Comparison of ENCODE assay signal across 28 mouse cellular contexts in genomic region chr5:137411235-137411634, GRCm38 (mm10).
"Had no signal": no experiment of that assay in that cellular context is flagged by ENCODE, and none has a peak within 500 bp of the region (broad histone marks: within the 10 kb centered on the region; RNA-seq: fewer than 3 reads in every experiment).

No protein-coding gene starts in this region.

- H3K36me3 ChIP-seq: embryonic facial prominence, embryonic 10.5 days; embryonic facial prominence, embryonic 12.5 days; embryonic facial prominence, embryonic 13.5 days; embryonic facial prominence, embryonic 15.5 days; forebrain, embryonic 10.5 days; forebrain, embryonic 12.5 days; forebrain, embryonic 15.5 days had no signal

- ATAC-seq: forebrain, embryonic 13.5 days; forebrain, embryonic 14.5 days; forebrain, embryonic 15.5 days; forebrain, embryonic 16.5 days; forebrain, postnatal 0 days had no signal

- H3K4me3 ChIP-seq: embryonic facial prominence, embryonic 10.5 days; embryonic facial prominence, embryonic 12.5 days; embryonic facial prominence, embryonic 13.5 days; embryonic facial prominence, embryonic 15.5 days; erythroblast, embryonic 14.5 days; forebrain, embryonic 10.5 days; forebrain, embryonic 12.5 days; forebrain, embryonic 13.5 days; forebrain, embryonic 15.5 days; gastrocnemius, adult 2 months had no signal

- DNase-seq: cerebellum, adult 18-20 months; cerebellum, adult 2 months; cerebellum, adult 8-10 months; cerebellum, adult 9-10 months; cerebellum, adult 9-11 months; cerebellum, postnatal 10 days; cerebellum, postnatal 14 days; cerebellum, postnatal 25 days; cerebellum, postnatal 36 days; embryo, embryonic 11 days; forebrain, postnatal 0 days; gastrocnemius, adult 2 months; gastrocnemius, postnatal 10 days; gastrocnemius, postnatal 14 days; gastrocnemius, postnatal 25 days; gastrocnemius, postnatal 36 days; heart, adult 11 months had no signal

- H3K4me1 ChIP-seq: embryonic facial prominence, embryonic 15.5 days had no signal

- H3K4me2 ChIP-seq: embryonic facial prominence, embryonic 12.5 days; embryonic facial prominence, embryonic 13.5 days; embryonic facial prominence, embryonic 15.5 days; forebrain, embryonic 12.5 days; forebrain, embryonic 13.5 days; forebrain, embryonic 15.5 days had no signal

- H3K27ac ChIP-seq: embryonic facial prominence, embryonic 10.5 days; embryonic facial prominence, embryonic 12.5 days; embryonic facial prominence, embryonic 13.5 days; embryonic facial prominence, embryonic 15.5 days; forebrain, embryonic 10.5 days; forebrain, embryonic 12.5 days; forebrain, embryonic 13.5 days; forebrain, embryonic 15.5 days; gastrocnemius, adult 2 months had no signal

- H3K27me3 ChIP-seq: embryonic facial prominence, embryonic 12.5 days; embryonic facial prominence, embryonic 13.5 days; embryonic facial prominence, embryonic 15.5 days; forebrain, embryonic 12.5 days; forebrain, embryonic 13.5 days; forebrain, embryonic 15.5 days had no signal

- H3K9ac ChIP-seq: embryonic facial prominence, embryonic 12.5 days; embryonic facial prominence, embryonic 13.5 days; embryonic facial prominence, embryonic 15.5 days; forebrain, embryonic 12.5 days; forebrain, embryonic 13.5 days; forebrain, embryonic 15.5 days; forebrain, postnatal 0 days had no signal

- H3K9me3 ChIP-seq: embryonic facial prominence, embryonic 10.5 days; embryonic facial prominence, embryonic 12.5 days; embryonic facial prominence, embryonic 13.5 days; embryonic facial prominence, embryonic 15.5 days; forebrain, embryonic 10.5 days; forebrain, embryonic 12.5 days; forebrain, embryonic 13.5 days; forebrain, embryonic 15.5 days had no signal
